Mouse (Mus musculus) stomach, postnatal 0 days (tissue): Measurements from ENCODE around the gene Cdc42bpa. TPM values are rescaled to one million over a fixed set of nuclear protein-coding genes. Genes with fewer than 3 reads are reported as not detected.

Experiments
- ATAC-seq: fragments of 200-750 bp; cut with Nextera tagmentation; 2 replicates; pipeline ENCODE4 v1.8.0; 2017; ENCODE audit not compliant: low FRiP score, low TSS enrichment
- DNase-seq: peaks from one replicate; pipeline ENCODE4 v3.0.0-alpha.2; 2016; ENCODE audit warnings: low spot score
- H3K27ac ChIP-seq: fragments of 300-500 bp; sonication (generic); replicated peaks from 2 replicates; pipeline ENCODE4 v1.5.1; 2014; ENCODE audit warnings: mild to moderate bottlenecking, control low read depth
- H3K27me3 ChIP-seq: fragments of 300-500 bp; sonication (generic); 2 replicates; pipeline ENCODE4 v1.6.1; 2014; ENCODE audit warnings: low read length; ENCODE audit not compliant: control insufficient read depth, insufficient read depth
- H3K36me3 ChIP-seq: fragments of 300-500 bp; sonication (generic); 2 replicates; pipeline ENCODE4 v1.6.1; 2014; ENCODE audit warnings: low read length, mixed read lengths; ENCODE audit not compliant: control insufficient read depth, insufficient read depth
- H3K4me1 ChIP-seq: fragments of 300-500 bp; sonication (generic); replicated peaks from 2 replicates; pipeline ENCODE4 v1.6.1; 2014; ENCODE audit warnings: antibody characterized with exemption; ENCODE audit not compliant: control insufficient read depth, insufficient read depth
- H3K4me2 ChIP-seq: fragments of 300-500 bp; sonication (generic); replicated peaks from 2 replicates; pipeline ENCODE4 v1.6.1; 2014; ENCODE audit warnings: low read depth, mild to moderate bottlenecking, control low read depth, moderate library complexity
- H3K4me3 ChIP-seq: fragments of 300-500 bp; sonication (generic); 2 replicates; pipeline ENCODE4 v1.5.1; 2014; ENCODE audit warnings: low read depth, low read length, control low read depth
- H3K9ac ChIP-seq: fragments of 300-500 bp; sonication (generic); 2 replicates; pipeline ENCODE4 v1.6.1; 2014; ENCODE audit warnings: mild to moderate bottlenecking, low read length, control low read depth, mixed read lengths
- H3K9me3 ChIP-seq: fragments of 300-500 bp; sonication (generic); 2 replicates; pipeline ENCODE4 v1.6.1; 2016; ENCODE audit warnings: low read length; ENCODE audit not compliant: control insufficient read depth
- CTCF ChIP-seq: IDR thresholded peaks from 2 replicates; pipeline ENCODE4 v1.5.1; 2016; ENCODE audit warnings: antibody characterized with exemption, low read depth, mild to moderate bottlenecking, moderate library complexity
- EP300 ChIP-seq: optimal IDR thresholded peaks from 2 replicates; pipeline ENCODE3; 2016; ENCODE audit warnings: antibody characterized with exemption
- WGBS: fragments of 180-500 bp; shearing (Covaris S2); extraction: QIAGEN DNeasy Blood & Tissue Kit; methylation state at CpG from one replicate; pipeline ENCODE4 v1.1.7; 2014; 5-methylcytosine and 5-hydroxymethylcytosine counted together
- polyA plus RNA-seq: library from polyadenylated mRNA; unstranded; fragments of >200 nt; fragmentation: Nextera tagmentation; extraction: Ambion mirVana; gene quantifications from 2 replicates; pipeline ENCODE4 v1.2.1, GENCODE M21; 2015

Gene Cdc42bpa
- polyA plus RNA-seq, 1 experiment from 2014 or later = 8.0 TPM

GRCm38 (mm10) chr1:179940071-179940786 lies 20.0 kb upstream of the Cdc42bpa start:
- Histone ChIP-seq H3K4me2 (peak overlapping the region; percentile 34), H3K9me3 (no peaks in the 10 kb centered on the region), H3K4me1 (no peaks in the 10 kb centered on the region), H3K36me3 (no peaks in the 10 kb centered on the region), H3K27me3 (no peaks in the 10 kb centered on the region), H3K4me3 (peak overlapping the region; percentile 17; the same call in 1 of the 2 replicates), H3K27ac (peak overlapping the region; percentile 70), H3K9ac (no peak overlapping the region)
- WGBS = 47% methylated on average over 23 of the region's 23 CpGs
- ATAC-seq = no peak
- TF ChIP-seq EP300 (no peak), CTCF (no peak)
- no peak for DNase-seq

DNA sequence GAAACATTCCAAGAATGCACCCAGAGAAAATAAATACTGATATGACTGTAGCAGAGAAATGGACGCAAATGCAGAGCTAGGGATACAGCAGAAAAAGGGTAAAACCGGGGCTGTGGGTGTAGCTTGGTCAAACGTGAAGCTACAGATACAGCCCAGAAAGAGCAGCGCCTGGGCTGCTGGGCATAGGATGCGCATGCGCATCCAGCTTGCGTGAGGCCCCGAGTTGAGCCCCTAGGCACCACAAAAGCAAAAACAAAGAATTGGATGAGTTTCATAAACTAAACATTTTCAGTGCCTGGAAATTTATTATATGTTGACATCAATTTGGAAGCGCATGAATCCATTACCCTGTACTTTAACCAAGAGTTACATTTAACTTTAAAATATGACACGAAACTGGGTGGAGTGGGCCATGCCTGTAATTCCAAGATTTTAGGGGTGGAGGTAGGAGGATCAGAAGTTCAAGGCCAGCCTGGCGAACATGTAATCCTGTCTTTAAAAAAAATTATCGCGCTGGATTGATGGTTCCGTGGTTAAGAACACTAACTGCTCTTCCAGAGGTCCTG lies 19.4 kb upstream of the Cdc42bpa start:
- Histone ChIP-seq H3K4me3 (peak overlapping the region; percentile 17; the same call in 1 of the 2 replicates), H3K27me3 (no peaks in the 10 kb centered on the region), H3K4me1 (no peaks in the 10 kb centered on the region), H3K4me2 (peak overlapping the region; percentile 34), H3K36me3 (no peaks in the 10 kb centered on the region), H3K27ac (peak overlapping the region; percentile 70), H3K9ac (no peak overlapping the region), H3K9me3 (no peaks in the 10 kb centered on the region)
- 62% methylated on average over 14 of the region's 14 CpGs for WGBS
- ATAC-seq (no peak), DNase-seq (no peak)
- TF ChIP-seq CTCF = no peak
- TF ChIP-seq EP300 = no peak

DNA sequence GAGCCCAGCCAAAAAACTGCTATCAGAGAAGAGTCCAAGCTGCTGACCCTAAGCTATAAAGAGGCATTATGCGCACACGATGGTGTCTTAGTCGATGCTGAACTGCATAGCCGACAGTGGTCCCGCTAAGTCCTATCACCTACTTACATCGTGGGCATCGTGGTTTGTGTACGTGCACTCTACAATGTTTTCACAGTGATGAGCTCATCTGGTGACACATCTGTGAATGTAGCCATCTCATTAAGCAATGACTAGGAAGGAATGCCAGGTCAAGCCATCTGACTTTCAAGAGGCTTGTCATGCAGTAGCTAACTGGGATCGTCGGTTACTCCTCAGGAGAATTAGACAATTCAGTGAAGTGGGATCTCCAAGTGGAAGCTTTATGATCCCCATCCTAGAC lies 15.3 kb upstream of the Cdc42bpa start:
- ATAC-seq = no peak
- 86% methylated on average over 10 of the region's 10 CpGs for WGBS
- H3K27me3 ChIP-seq = no peaks in the 10 kb centered on the region

DNA sequence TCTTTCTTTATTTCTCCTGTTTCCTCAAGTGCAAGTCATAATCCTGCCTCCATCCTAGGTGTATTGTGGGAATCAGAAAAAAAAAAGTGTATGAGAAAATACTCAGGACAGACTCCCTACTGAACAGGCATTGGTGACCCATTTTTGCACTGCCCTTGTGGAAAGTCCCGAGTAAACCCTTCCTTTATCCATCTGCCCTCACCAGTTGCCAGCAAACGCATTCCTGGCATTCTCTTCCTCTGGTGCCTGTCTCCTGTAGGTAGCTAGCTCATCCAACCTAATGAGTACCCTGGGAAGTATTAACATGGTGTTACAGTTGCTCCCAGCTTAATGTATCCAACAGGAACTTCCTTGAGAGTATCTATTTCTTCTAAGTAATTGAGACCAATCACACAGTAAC lies 13.7 kb upstream of the Cdc42bpa start:
- 32% methylated on average over 2 of the region's 2 CpGs for WGBS
- no peak overlapping the region for H3K4me2 ChIP-seq
- H3K36me3 ChIP-seq = no peaks in the 10 kb centered on the region
- no peaks in the 10 kb centered on the region for H3K4me1 ChIP-seq
- DNase-seq (no peak), ATAC-seq (no peak)
- TF ChIP-seq CTCF (no peak), EP300 (no peak)
- no peak overlapping the region for H3K9ac ChIP-seq
- no peaks in the 10 kb centered on the region for H3K9me3 ChIP-seq
- H3K27ac ChIP-seq = no peak overlapping the region
- H3K27me3 ChIP-seq = no peaks in the 10 kb centered on the region
- H3K4me3 ChIP-seq = no peak overlapping the region

More for the DNA sequence above, 15.3 kb upstream of the Cdc42bpa start:
- no peaks in the 10 kb centered on the region for H3K9me3 ChIP-seq
- no peak overlapping the region for H3K4me2 ChIP-seq
- no peaks in the 10 kb centered on the region for H3K4me1 ChIP-seq
- TF ChIP-seq EP300 = no peak
- no peak for TF ChIP-seq CTCF
- no peak overlapping the region for H3K4me3 ChIP-seq
- no peak overlapping the region for H3K27ac ChIP-seq
- no peak overlapping the region for H3K9ac ChIP-seq
- no peaks in the 10 kb centered on the region for H3K36me3 ChIP-seq
- DNase-seq = no peak

- WGBS = 90% methylated on average over 2 of the region's 2 CpGs
- Histone ChIP-seq H3K9ac (no peak overlapping the region), H3K9me3 (no peaks in the 10 kb centered on the region), H3K4me3 (no peak overlapping the region), H3K27ac (no peak overlapping the region), H3K4me2 (no peak overlapping the region), H3K4me1 (no peaks in the 10 kb centered on the region), H3K36me3 (no peaks in the 10 kb centered on the region), H3K27me3 (no peaks in the 10 kb centered on the region)
- TF ChIP-seq CTCF (no peak), EP300 (no peak)
- ATAC-seq (no peak), DNase-seq (no peak)
Measured at GRCm38 (mm10) chr1:179947653-179948052, 12.6 kb upstream of the Cdc42bpa start.

DNA sequence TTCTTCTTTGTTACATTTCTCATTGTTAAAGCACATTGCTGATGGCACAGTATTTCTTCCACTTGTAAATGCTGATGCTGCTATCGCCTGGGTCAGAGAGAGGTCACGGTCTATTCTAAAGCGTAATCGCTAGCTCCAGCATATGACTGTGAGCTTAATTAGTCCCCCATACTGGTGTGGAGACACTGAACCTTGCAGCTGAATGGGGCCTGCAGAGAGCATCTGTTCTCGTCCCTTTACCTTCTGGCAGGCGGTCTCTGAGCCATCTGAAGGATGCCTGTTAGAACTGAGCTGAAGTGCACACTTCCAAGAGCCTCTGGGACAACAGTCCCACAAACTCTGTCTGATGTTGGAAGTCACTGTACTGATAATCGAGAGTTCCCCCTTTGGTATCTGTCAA lies 8.7 kb upstream of the Cdc42bpa start:
- no peak for DNase-seq
- TF ChIP-seq CTCF (no peak), EP300 (no peak)
- H3K36me3 ChIP-seq = no peaks in the 10 kb centered on the region

More for the DNA sequence above, 8.7 kb upstream of the Cdc42bpa start:
- Histone ChIP-seq H3K27ac (no peak overlapping the region), H3K9me3 (no peaks in the 10 kb centered on the region), H3K4me1 (no peaks in the 10 kb centered on the region), H3K9ac (no peak overlapping the region), H3K4me3 (no peak overlapping the region), H3K4me2 (no peak overlapping the region), H3K27me3 (no peaks in the 10 kb centered on the region)
- no peak for ATAC-seq
- 83% methylated on average over 7 of the region's 7 CpGs for WGBS
